Mouse (Mus musculus) heart, adult 2 months (tissue): Measurements from ENCODE around the gene Sh3gl1. TPM values are rescaled to one million over a fixed set of nuclear protein-coding genes. Genes with fewer than 3 reads are reported as not detected.

Source experiments
- DNase-seq, 2 experiments: peaks; one replicate each; pipeline ENCODE4 v3.0.0; 2021
- H3K27ac ChIP-seq: fragments of 200-600 bp; 2 replicates; pipeline ENCODE4 v1.8.1; 2022
- H3K27me3 ChIP-seq: fragments of 200-500 bp; 2 replicates; pipeline ENCODE4 v1.6.1; 2012; ENCODE audit warnings: mild to moderate bottlenecking, low read length, inconsistent platforms, mixed read lengths; ENCODE audit not compliant: control insufficient read depth, insufficient read depth
- H3K36me3 ChIP-seq: fragments of 200-500 bp; 2 replicates; pipeline ENCODE4 v1.6.1; 2012; ENCODE audit warnings: low read length, inconsistent platforms; ENCODE audit not compliant: control insufficient read depth, insufficient read depth
- H3K4me1 ChIP-seq: fragments of 200-500 bp; 2 replicates; pipeline ENCODE4 v1.6.1; 2011; ENCODE audit warnings: low read length; ENCODE audit not compliant: control insufficient read depth, insufficient read depth
- H3K4me3 ChIP-seq: fragments of 200-600 bp; 2 replicates; pipeline ENCODE4 v1.8.1; 2022
- H3K79me2 ChIP-seq: fragments of 200-500 bp; replicated peaks from 2 replicates; pipeline ENCODE4 v1.6.1; 2012; ENCODE audit warnings: mild to moderate bottlenecking, inconsistent platforms, low read length, moderate library complexity, mixed read lengths; ENCODE audit not compliant: control insufficient read depth, insufficient read depth
- H3K9ac ChIP-seq: fragments of 200-500 bp; 2 replicates; pipeline ENCODE4 v1.6.1; 2012; ENCODE audit warnings: low read depth, mild to moderate bottlenecking, control low read depth, inconsistent platforms, low read length, mixed read lengths
- CTCF ChIP-seq: fragments of 200-600 bp; IDR thresholded peaks from 2 replicates; pipeline ENCODE4 v1.8.1; 2022; ENCODE audit warnings: antibody characterized with exemption, mild to moderate bottlenecking, moderate library complexity
- EP300 ChIP-seq: fragments of 200-500 bp; IDR thresholded peaks from 2 replicates; pipeline ENCODE4 v1.6.1; 2011; ENCODE audit warnings: low read depth, low read length, control low read depth; ENCODE audit not compliant: insufficient read depth
- POLR2A ChIP-seq: fragments of 200-500 bp; IDR thresholded peaks from 2 replicates; pipeline ENCODE4 v1.6.1; 2011; ENCODE audit warnings: mild to moderate bottlenecking, low read depth, low read length, control low read depth; ENCODE audit not compliant: insufficient read depth
- WGBS: fragments of 180-500 bp; shearing (Covaris S2); methylation state at CpG from one replicate; pipeline ENCODE4 v1.1.7; 2018; 5-methylcytosine and 5-hydroxymethylcytosine counted together
- intact Hi-C: fragments of 180-260 bp; cut with DNase I; formaldehyde crosslinking; loops from one replicate; pipeline ENCODE4 v1.15.1; 2025
- polyA plus RNA-seq: library from polyadenylated mRNA; depleted of rRNA; stranded (reverse); fragments of >200 nt; gene quantifications from 2 replicates; pipeline ENCODE4 v1.2.3, GENCODE M21; 2012
- total RNA-seq, 2 experiments: library from RNA; stranded (reverse); gene quantifications; 2 replicates each; pipeline ENCODE4 v1.2.3; 2021

Sh3gl1 gene
- total and polyA plus RNA-seq, 3 experiments: 13.6 to 27.4 (median 14.3) TPM

DNA sequence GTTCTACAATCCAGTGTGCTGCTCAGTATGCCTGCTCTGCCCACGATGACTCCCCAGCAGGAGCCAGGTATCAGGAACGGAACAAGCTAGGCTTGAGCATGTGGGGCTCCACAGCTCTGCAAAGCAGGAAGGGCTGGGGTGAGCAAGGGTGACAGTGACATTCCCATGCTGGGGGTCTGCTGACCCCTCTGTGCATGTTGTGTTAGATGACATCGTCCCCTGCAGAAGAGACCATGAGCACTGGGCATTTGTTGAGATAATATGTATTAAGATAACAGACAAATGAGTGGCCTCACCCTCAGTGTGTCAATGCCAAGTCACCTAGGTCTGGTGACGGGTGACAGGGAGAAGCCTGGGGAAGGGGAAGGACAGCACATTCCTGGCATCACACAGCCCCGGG, 11.5 kb downstream of the Sh3gl1 start:
- WGBS: 39% methylated on average over 5 of the region's 5 CpGs
- Histone ChIP-seq H3K9ac (no peak overlapping the region), H3K4me3 (no peak overlapping the region), H3K79me2 (peaks cover 7% of the 10 kb centered on the region), H3K27ac (peak overlapping the region; percentile 1; the same call in 1 of the 2 replicates), H3K4me1 (peaks cover 61% of the 10 kb centered on the region), H3K36me3 (no peaks in the 10 kb centered on the region), H3K27me3 (no peaks in the 10 kb centered on the region)
- DNase-seq: no peak
- TF ChIP-seq EP300: no peak
- no peak for TF ChIP-seq CTCF
- TF ChIP-seq POLR2A: no peak
- intact Hi-C loops: no loop called here

DNA sequence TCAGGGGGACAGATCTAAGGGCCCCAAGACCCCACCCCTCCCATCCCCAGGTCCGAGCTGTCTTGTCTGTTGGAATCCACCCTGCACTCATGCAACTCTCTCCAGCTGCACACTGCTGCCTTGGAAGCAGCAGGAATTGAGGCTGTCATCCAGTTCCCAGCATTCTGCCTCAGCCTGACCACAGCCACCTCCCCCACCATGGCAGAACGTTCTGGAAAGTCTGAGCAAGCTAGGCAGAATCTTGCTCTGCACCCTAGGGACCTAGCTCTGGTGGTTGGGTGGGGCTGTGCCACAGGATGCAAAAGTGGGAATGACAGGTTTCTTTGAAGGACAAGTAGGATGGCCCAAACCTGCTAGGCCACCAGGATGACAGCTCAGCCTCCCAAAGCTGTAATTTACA, 12.0 kb downstream of the Sh3gl1 start:
- 41% methylated on average over 2 of the region's 2 CpGs for WGBS
- Histone ChIP-seq H3K9ac (no peak overlapping the region), H3K4me1 (peaks cover 61% of the 10 kb centered on the region), H3K27ac (peak overlapping the region; percentile 43), H3K27me3 (no peaks in the 10 kb centered on the region), H3K79me2 (peaks cover 7% of the 10 kb centered on the region), H3K36me3 (no peaks in the 10 kb centered on the region), H3K4me3 (no peak overlapping the region)
- TF ChIP-seq EP300: 0 out of 2 replicates have a peak, but pooled peaks have one; percentile 7
- no peak for TF ChIP-seq CTCF
- intact Hi-C loops: no loop called here
- DNase-seq: no peak

DNA sequence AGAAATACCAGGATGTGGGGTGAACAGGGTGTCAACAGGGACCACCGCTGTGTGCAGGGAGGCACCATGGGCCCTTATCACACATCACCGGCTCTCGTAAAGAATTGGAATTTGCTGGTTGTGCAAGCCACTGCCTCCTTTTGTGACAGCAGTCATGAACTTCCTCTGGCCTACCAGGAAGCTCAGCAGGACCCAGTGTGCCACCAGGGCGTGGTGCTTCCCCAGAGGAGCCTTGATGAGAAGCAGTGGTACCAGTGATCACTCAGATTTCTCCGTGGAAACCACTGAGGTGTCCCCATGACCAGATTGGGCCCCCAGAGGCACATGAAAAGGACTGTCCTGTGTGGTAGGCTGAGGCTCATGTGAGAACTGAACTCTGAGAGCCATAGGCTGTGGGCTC, 13.0 kb downstream of the Sh3gl1 start:
- 36% methylated on average over 5 of the region's 5 CpGs for WGBS
- Histone ChIP-seq H3K27me3 (no peaks in the 10 kb centered on the region), H3K9ac (no peak overlapping the region), H3K79me2 (peaks cover 5% of the 10 kb centered on the region), H3K36me3 (no peaks in the 10 kb centered on the region), H3K4me1 (peaks cover 57% of the 10 kb centered on the region), H3K4me3 (no peak overlapping the region), H3K27ac (peak overlapping the region; percentile 43)
- intact Hi-C loops: no loop called here
- peak in 1 of 2 experiments; percentile 58 for DNase-seq
- no peak for TF ChIP-seq POLR2A
- no peak for TF ChIP-seq CTCF
- TF ChIP-seq EP300: no peak

DNA sequence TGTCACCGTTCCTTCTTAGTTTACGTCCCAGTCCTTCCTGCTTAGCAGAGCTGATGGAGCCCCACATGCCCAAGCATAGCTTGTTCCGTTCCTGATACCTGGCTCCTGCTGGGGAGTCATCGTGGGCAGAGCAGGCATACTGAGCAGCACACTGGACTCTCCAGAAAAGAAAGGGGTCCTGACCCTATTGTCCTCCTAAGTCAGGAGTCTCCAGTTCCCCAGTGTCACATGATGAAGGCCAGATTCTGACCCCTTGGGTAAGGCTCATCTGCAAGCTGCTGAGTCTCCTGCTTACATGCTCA, 13.5 kb downstream of the Sh3gl1 start:
- Histone ChIP-seq H3K79me2 (peaks cover 5% of the 10 kb centered on the region), H3K27me3 (no peaks in the 10 kb centered on the region), H3K4me1 (peaks cover 54% of the 10 kb centered on the region), H3K36me3 (no peaks in the 10 kb centered on the region), H3K27ac (peak overlapping the region; percentile 43; the same call in 1 of the 2 replicates), H3K9ac (no peak overlapping the region), H3K4me3 (no peak overlapping the region)
- WGBS: 77% methylated on average over 4 of the region's 4 CpGs
- no peak for TF ChIP-seq EP300
- TF ChIP-seq POLR2A: no peak
- no peak for TF ChIP-seq CTCF
- intact Hi-C loops: no loop called here
- no peak for DNase-seq

DNA sequence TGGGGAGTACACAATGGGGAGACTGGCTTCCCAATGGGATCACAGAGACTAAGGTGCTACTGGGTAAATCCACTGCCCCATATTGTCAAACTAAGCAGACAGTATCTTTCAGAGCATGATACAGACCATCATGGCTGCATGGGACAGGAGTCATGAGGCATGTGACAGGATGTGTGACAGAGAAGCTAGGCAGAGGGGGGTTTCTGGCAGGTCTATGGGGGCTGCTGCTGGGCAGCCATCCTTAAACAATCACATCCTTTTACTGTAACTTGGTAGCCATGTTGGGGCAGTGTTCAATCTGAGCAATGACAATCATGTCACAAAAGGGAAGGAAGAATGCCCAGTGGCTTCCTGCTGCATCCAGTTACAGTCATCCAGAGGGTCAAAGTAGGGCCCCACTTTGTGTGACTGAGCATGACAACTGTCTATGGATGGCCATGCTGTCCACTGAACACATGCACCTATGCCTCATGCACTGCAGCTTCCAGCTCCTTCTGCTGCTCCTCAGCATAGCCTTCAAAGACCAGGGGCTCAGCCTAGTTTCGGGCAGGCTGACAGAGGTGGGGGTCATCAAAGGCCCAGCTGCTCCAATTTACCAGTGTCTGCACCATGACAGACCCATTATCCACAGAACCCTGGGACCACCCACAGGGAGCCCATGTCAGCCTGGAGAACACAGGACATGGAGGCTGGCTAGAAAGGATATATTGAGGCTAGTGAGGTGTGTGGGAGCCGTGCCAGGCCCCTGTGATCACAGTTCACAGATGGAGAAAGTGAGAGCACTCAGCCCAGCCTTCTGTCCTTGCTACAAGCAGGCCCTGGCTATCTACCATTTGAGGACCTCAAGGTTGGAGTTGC, 14.1 kb downstream of the Sh3gl1 start:
- Histone ChIP-seq H3K79me2 (peaks cover 3% of the 10 kb centered on the region), H3K9ac (no peak overlapping the region), H3K4me1 (peaks cover 48% of the 10 kb centered on the region), H3K27me3 (no peaks in the 10 kb centered on the region), H3K27ac (no peak overlapping the region), H3K4me3 (no peak overlapping the region), H3K36me3 (no peaks in the 10 kb centered on the region)
- TF ChIP-seq CTCF (no peak), EP300 (no peak), POLR2A (no peak)
- DNase-seq: no peak
- WGBS: 87% methylated on average over 2 of the region's 2 CpGs
- intact Hi-C loops: no loop called here

DNA sequence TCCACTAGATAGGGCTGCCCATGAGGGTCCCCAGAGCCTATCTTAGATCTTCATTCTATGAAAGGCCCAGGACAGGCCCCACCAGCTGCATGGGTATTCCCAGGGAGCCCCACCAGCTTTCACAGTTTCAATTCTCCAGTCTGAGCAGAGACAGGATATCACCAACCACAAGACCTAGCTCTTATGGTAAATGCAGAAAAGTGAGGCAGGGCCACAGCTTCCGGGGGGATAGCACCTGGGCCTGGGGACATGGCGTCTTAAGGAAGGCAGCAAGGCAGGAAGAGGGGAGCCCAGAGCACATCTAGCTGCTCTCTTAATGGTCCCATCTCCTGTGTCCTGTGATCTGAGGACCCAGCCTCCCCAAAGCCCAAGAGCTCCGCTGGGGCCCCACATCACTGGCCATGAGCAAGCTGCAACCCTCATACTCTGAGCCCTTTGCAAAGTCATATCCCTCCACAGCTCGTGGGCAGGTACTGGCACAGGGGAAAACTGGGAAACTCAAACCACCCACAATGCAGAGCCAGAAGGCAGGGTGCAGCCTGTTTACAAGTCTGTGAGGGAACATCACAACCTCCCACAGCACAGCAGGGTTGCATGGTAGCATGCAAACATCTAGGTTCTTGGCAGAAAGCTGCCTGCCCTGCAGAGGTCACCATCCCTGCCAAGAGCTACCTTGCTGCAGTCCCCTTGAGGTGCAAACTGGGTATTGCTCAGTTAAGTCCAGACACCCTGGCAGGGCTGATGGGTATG, 15.1 kb downstream of the Sh3gl1 start:
- intact Hi-C loops: no loop called here
- WGBS: 82% methylated on average over 4 of the region's 4 CpGs
- no peak overlapping the region for H3K9ac ChIP-seq
- no peak overlapping the region for H3K4me3 ChIP-seq
- TF ChIP-seq POLR2A (no peak), EP300 (no peak), CTCF (no peak)
- H3K79me2 ChIP-seq: peaks cover 3% of the 10 kb centered on the region
- DNase-seq: no peak
- no peaks in the 10 kb centered on the region for H3K36me3 ChIP-seq
- H3K27me3 ChIP-seq: no peaks in the 10 kb centered on the region
- H3K4me1 ChIP-seq: peaks cover 40% of the 10 kb centered on the region
- no peak overlapping the region for H3K27ac ChIP-seq
